Mouse (Mus musculus): ENCODE results near the gene Ptpdc1.

- TF ChIP-seq CTCF (conservative IDR thresholded peaks at IDR 0.05; ENCODE audit: low read length) (no peak), POU5F1 (IDR thresholded peaks at IDR 0.05; ENCODE audit: borderline replicate concordance, low read length) (no peak), NANOG (IDR thresholded peaks at IDR 0.05; ENCODE audit: borderline replicate concordance, low read length) (no peak)
Measured at GRCm38 (mm10) chr13:48643991-48644390, 18.5 kb upstream of the Ptpdc1 start.
